Comparison of ENCODE assay signal across 17 mouse cellular contexts in the genomic region with DNA sequence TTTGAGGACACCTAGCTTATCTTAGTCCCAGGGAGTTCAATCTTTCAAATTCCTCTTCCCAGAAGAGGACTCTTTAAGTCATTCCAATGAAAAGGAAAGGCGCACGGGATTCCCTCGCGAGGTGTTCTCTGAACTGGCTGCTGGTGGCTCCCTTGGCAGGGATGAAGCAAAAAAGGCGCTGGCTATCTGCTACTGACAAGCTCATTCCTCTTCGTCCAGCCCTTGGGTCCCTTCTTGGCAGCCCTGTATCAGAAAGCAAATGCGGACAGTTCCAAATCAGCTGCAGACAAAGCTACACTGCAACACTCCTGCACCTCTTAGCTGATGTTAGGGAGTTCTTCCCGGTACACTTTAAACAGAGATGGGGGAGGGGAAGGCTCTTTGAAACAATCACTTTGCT.
DNase-seq lines count a peak whose midpoint lies in the region; ATAC-seq and TF ChIP-seq lines count a peak whose summit lies in the region.
"Had no signal": no experiment of that assay in that cellular context is flagged by ENCODE, and none has a peak within 500 bp of the region (broad histone marks: within the 10 kb centered on the region; RNA-seq: fewer than 3 reads in every experiment).

No protein-coding gene starts in this region.

- no peak for ATAC-seq in forebrain, postnatal 0 days
- no peak for ATAC-seq in forebrain, embryonic 13.5 days
- ATAC-seq in midbrain, postnatal 0 days (ENCODE audit: low FRiP score): no peak
- ATAC-seq in midbrain, embryonic 13.5 days: no peak
- no peak for ATAC-seq in heart, embryonic 11.5 days (replicated peaks; ENCODE audit: insufficient number of reproducible peaks, low FRiP score, low TSS enrichment)
- ATAC-seq: forebrain, embryonic 16.5 days had no signal

- TF ChIP-seq CTCF in forebrain, postnatal 0 days (IDR thresholded peaks at IDR 0.05; ENCODE audit: low read depth): no peak
- no peak for TF ChIP-seq CTCF in midbrain, postnatal 0 days (IDR thresholded peaks at IDR 0.05)

- no peak overlapping the region for H3K4me2 ChIP-seq in forebrain, postnatal 0 days (ENCODE audit: low read depth)
- H3K4me2 ChIP-seq in forebrain, embryonic 13.5 days: no peak overlapping the region
- no peak overlapping the region for H3K4me2 ChIP-seq in midbrain, postnatal 0 days (ENCODE audit: low read depth, low read length, poor library complexity, severe bottlenecking)
- no peak overlapping the region for H3K4me2 ChIP-seq in midbrain, embryonic 13.5 days (replicated peaks)
- H3K4me2 ChIP-seq in heart, embryonic 11.5 days: peak overlapping the region; percentile 24
- H3K4me2 ChIP-seq: hindbrain, embryonic 14.5 days; kidney, embryonic 15.5 days; liver, embryonic 13.5 days had no signal

- no peaks in the 10 kb centered on the region for H3K27me3 ChIP-seq in forebrain, postnatal 0 days (ENCODE audit: insufficient read depth, low read length)
- no peaks in the 10 kb centered on the region for H3K27me3 ChIP-seq in forebrain, embryonic 13.5 days
- no peaks in the 10 kb centered on the region for H3K27me3 ChIP-seq in midbrain, postnatal 0 days (ENCODE audit: insufficient read depth, low read length)
- H3K27me3 ChIP-seq in midbrain, embryonic 13.5 days: no peaks in the 10 kb centered on the region
- H3K27me3 ChIP-seq in heart, embryonic 11.5 days (ENCODE audit: control insufficient read depth, insufficient read depth, low read length): no peaks in the 10 kb centered on the region
- H3K27me3 ChIP-seq: kidney, embryonic 15.5 days; liver, embryonic 13.5 days had no signal

- no peak overlapping the region for H3K4me3 ChIP-seq in forebrain, postnatal 0 days (ENCODE audit: low read depth, low read length)
- H3K4me3 ChIP-seq in forebrain, embryonic 13.5 days: no peak overlapping the region
- H3K4me3 ChIP-seq in midbrain, postnatal 0 days (ENCODE audit: low read depth, low read length): no peak overlapping the region
- no peak overlapping the region for H3K4me3 ChIP-seq in midbrain, embryonic 13.5 days (replicated peaks)
- H3K4me3 ChIP-seq in heart, embryonic 11.5 days (ENCODE audit: low read depth, low read length): no peak overlapping the region
- H3K4me3 ChIP-seq: kidney, embryonic 15.5 days; liver, embryonic 13.5 days had no signal

- no peaks in the 10 kb centered on the region for H3K9me3 ChIP-seq in forebrain, postnatal 0 days (ENCODE audit: low read length)
- no peaks in the 10 kb centered on the region for H3K9me3 ChIP-seq in forebrain, embryonic 13.5 days (replicated peaks)
- H3K9me3 ChIP-seq in midbrain, postnatal 0 days (ENCODE audit: low read length): no peaks in the 10 kb centered on the region
- no peaks in the 10 kb centered on the region for H3K9me3 ChIP-seq in midbrain, embryonic 13.5 days
- no peaks in the 10 kb centered on the region for H3K9me3 ChIP-seq in heart, embryonic 11.5 days (replicated peaks; ENCODE audit: control insufficient read depth, low read length)
- H3K9me3 ChIP-seq: kidney, embryonic 15.5 days; liver, embryonic 13.5 days had no signal

- DNase-seq in forebrain, postnatal 0 days: peak; percentile 7
- peak; percentile 11 for DNase-seq in midbrain, postnatal 0 days (ENCODE audit: low spot score)
- peak; percentile 37 for DNase-seq in heart, postnatal 4 days
- DNase-seq in layer of hippocampus, postnatal 10 days (ENCODE audit: low spot score in 2 of 2): no peak
- DNase-seq in spleen, adult 12 weeks (ENCODE audit: low spot score): no peak
- DNase-seq: B cell, adult 2 months; cerebellum, adult 11-12 months; gastrocnemius, postnatal 14 days; liver, embryonic 13.5 days; spleen, adult 18-20 months had no signal

- 51% methylated on average over 8 of the region's 8 CpGs for WGBS in forebrain, postnatal 0 days
- WGBS in forebrain, embryonic 13.5 days: 49% methylated on average over 8 of the region's 8 CpGs
- WGBS in midbrain, postnatal 0 days: 64% methylated on average over 8 of the region's 8 CpGs
- 59% methylated on average over 8 of the region's 8 CpGs for WGBS in midbrain, embryonic 13.5 days
- WGBS in heart, embryonic 11.5 days (ENCODE audit: insufficient replicate concordance): 18% methylated on average over 8 of the region's 8 CpGs

- H3K36me3 ChIP-seq in forebrain, postnatal 0 days (ENCODE audit: insufficient read depth): no peaks in the 10 kb centered on the region
- H3K36me3 ChIP-seq in forebrain, embryonic 13.5 days (ENCODE audit: poor library complexity, severe bottlenecking): no peaks in the 10 kb centered on the region
- no peaks in the 10 kb centered on the region for H3K36me3 ChIP-seq in midbrain, postnatal 0 days (ENCODE audit: insufficient read depth, low read length)
- no peaks in the 10 kb centered on the region for H3K36me3 ChIP-seq in midbrain, embryonic 13.5 days
- no peaks in the 10 kb centered on the region for H3K36me3 ChIP-seq in heart, embryonic 11.5 days (ENCODE audit: control insufficient read depth, insufficient read depth, low read length)
- H3K36me3 ChIP-seq: kidney, embryonic 15.5 days; liver, embryonic 13.5 days had no signal

- no peak overlapping the region for H3K27ac ChIP-seq in forebrain, postnatal 0 days (ENCODE audit: low read depth, low read length)
- H3K27ac ChIP-seq in forebrain, embryonic 13.5 days: no peak overlapping the region
- H3K27ac ChIP-seq in midbrain, postnatal 0 days (ENCODE audit: low read depth, low read length): no peak overlapping the region
- H3K27ac ChIP-seq in midbrain, embryonic 13.5 days: no peak overlapping the region
- no peak overlapping the region for H3K27ac ChIP-seq in heart, embryonic 11.5 days (ENCODE audit: low read depth, low read length)
- H3K27ac ChIP-seq: hindbrain, embryonic 14.5 days; kidney, embryonic 15.5 days; liver, embryonic 13.5 days; macrophage had no signal

- H3K9ac ChIP-seq in forebrain, postnatal 0 days: no peak overlapping the region
- no peak overlapping the region for H3K9ac ChIP-seq in forebrain, embryonic 13.5 days
- no peak overlapping the region for H3K9ac ChIP-seq in midbrain, postnatal 0 days (replicated peaks; ENCODE audit: low read length, poor library complexity, severe bottlenecking)
- no peak overlapping the region for H3K9ac ChIP-seq in midbrain, embryonic 13.5 days (replicated peaks)
- H3K9ac ChIP-seq in heart, embryonic 11.5 days (ENCODE audit: low read depth, low read length): no peak overlapping the region; the same call in 1 of the 2 replicates
- H3K9ac ChIP-seq: hindbrain, embryonic 14.5 days; kidney, embryonic 15.5 days; liver, embryonic 13.5 days had no signal

- no peaks in the 10 kb centered on the region for H3K4me1 ChIP-seq in forebrain, postnatal 0 days (ENCODE audit: insufficient read depth)
- peaks cover 9% of the 10 kb centered on the region for H3K4me1 ChIP-seq in forebrain, embryonic 13.5 days
- no peaks in the 10 kb centered on the region for H3K4me1 ChIP-seq in midbrain, postnatal 0 days (ENCODE audit: insufficient read depth, low read length)
- peaks cover 3% of the 10 kb centered on the region; the same call in 1 of the 2 replicates for H3K4me1 ChIP-seq in midbrain, embryonic 13.5 days (replicated peaks)
- peaks cover 6% of the 10 kb centered on the region; the same call in 1 of the 2 replicates for H3K4me1 ChIP-seq in heart, embryonic 11.5 days (ENCODE audit: control insufficient read depth, insufficient read depth, low read length)

Comparison
In these comparisons a context has a peak if more than half of its experiments do, and no peak if none do; other contexts are left out.
1. DNase-seq: peak in forebrain, postnatal 0 days (single experiment), midbrain, postnatal 0 days (single experiment) and heart, postnatal 4 days (single experiment); none in layer of hippocampus, postnatal 10 days (0 of 2) and spleen, adult 12 weeks (single experiment).